ENCODE assay signal across 11 mouse cellular contexts in genomic region chr14:25451699-25452632, GRCm38 (mm10). TPM values are rescaled to one million over a fixed set of nuclear protein-coding genes. Genes with fewer than 3 reads are reported as not detected.
A peak's percentile ranks its signal among the peaks of the same experiment; 100 is the strongest.
DNase-seq lines count a peak whose midpoint lies in the region; ATAC-seq and TF ChIP-seq lines count a peak whose summit lies in the region.
"Had no signal": no experiment of that assay in that cellular context is flagged by ENCODE, and none has a peak within 500 bp of the region (broad histone marks: within the 10 kb centered on the region; RNA-seq: fewer than 3 reads in every experiment).

No protein-coding gene starts in this region.

- H3K4me2 ChIP-seq in intestine, postnatal 0 days (replicated peaks; ENCODE audit: low read depth) = peak overlapping the region; percentile 57
- H3K4me2 ChIP-seq in stomach, embryonic 15.5 days = peak overlapping the region; percentile 23
- H3K4me2 ChIP-seq: midbrain, embryonic 11.5 days had no signal

- no peak overlapping the region for H3K4me3 ChIP-seq in intestine, postnatal 0 days (ENCODE audit: low read depth, low read length)
- H3K4me3 ChIP-seq in stomach, embryonic 15.5 days (replicated peaks) = no peak overlapping the region
- H3K4me3 ChIP-seq: erythroblast, embryonic 14.5 days had no signal

- H3K27ac ChIP-seq in intestine, postnatal 0 days (ENCODE audit: low read depth, low read length) = peak overlapping the region; percentile 88
- peak overlapping the region; percentile 85 for H3K27ac ChIP-seq in stomach, embryonic 15.5 days

- 0 out of 2 replicates have a peak overlapping the region, but pooled peaks have one; percentile 13 for H3K9ac ChIP-seq in intestine, postnatal 0 days (ENCODE audit: low read depth, low read length)
- H3K9ac ChIP-seq in stomach, embryonic 15.5 days = no peak overlapping the region

- H3K4me1 ChIP-seq in intestine, postnatal 0 days (replicated peaks; ENCODE audit: control insufficient read depth, insufficient read depth, low read length) = peaks cover 16% of the 10 kb centered on the region; the same call in 1 of the 2 replicates
- H3K4me1 ChIP-seq in stomach, embryonic 15.5 days = peaks cover 23% of the 10 kb centered on the region

- no peaks in the 10 kb centered on the region for H3K9me3 ChIP-seq in intestine, postnatal 0 days (ENCODE audit: control insufficient read depth)
- H3K9me3 ChIP-seq in stomach, embryonic 15.5 days = no peaks in the 10 kb centered on the region

- no peak for TF ChIP-seq CTCF in intestine, postnatal 0 days (IDR thresholded peaks at IDR 0.05; ENCODE audit: low read depth)

- peak; percentile 86 for ATAC-seq in intestine, postnatal 0 days
- ATAC-seq in stomach, embryonic 15.5 days (ENCODE audit: insufficient read depth, low FRiP score, low read depth) = peak; percentile 92

- H3K27me3 ChIP-seq in intestine, postnatal 0 days (replicated peaks; ENCODE audit: control insufficient read depth, insufficient read depth, low read length) = no peaks in the 10 kb centered on the region
- H3K27me3 ChIP-seq in stomach, embryonic 15.5 days (replicated peaks) = no peaks in the 10 kb centered on the region

- DNase-seq in lung, postnatal 4 days = peak; percentile 31 to 49
- no peak for DNase-seq in lung, postnatal 36 days
- peak; percentile 78 for DNase-seq in large intestine, adult 2 months (ENCODE audit: low read depth, low spot score)
- no peak for DNase-seq in left cerebral cortex, postnatal 36 days (ENCODE audit: low spot score in 2 of 2)
- no peak for DNase-seq in left cerebral cortex, adult 11 months (ENCODE audit: low spot score)
- DNase-seq in adrenal gland, postnatal 25 days = no peak
- DNase-seq: adrenal gland, adult 8-10 months had no signal

- no peaks in the 10 kb centered on the region for H3K36me3 ChIP-seq in intestine, postnatal 0 days (ENCODE audit: control insufficient read depth, insufficient read depth)
- H3K36me3 ChIP-seq in stomach, embryonic 15.5 days = no peaks in the 10 kb centered on the region

- intact Hi-C loops in left cerebral cortex, postnatal 36 days (cut with DNase I) = loop anchor here (10.0 kb wide), 1 partner anchor 557 kb away; no protein-coding TSS in a partner anchor

- 25% methylated on average over 10 of the region's 10 CpGs for WGBS in intestine, postnatal 0 days
- WGBS in large intestine, adult 2 months = 30% methylated on average over 10 of the region's 10 CpGs
- 31% methylated on average over 10 of the region's 10 CpGs for WGBS in stomach, embryonic 15.5 days

RNA-seq across cellular contexts. Expression of gene Zmiz1, which starts 7.0 kb away (rescaled TPM):
- polyA plus RNA-seq in intestine, postnatal 0 days (2015; fragmentation: Nextera tagmentation; extraction: Ambion mirVana) = 12.4 and 13.5 TPM in 2 replicates
- 25.6 and 38.7 TPM in 2 replicates for polyA plus RNA-seq in large intestine, adult 2 months (2012; rRNA removed)
- polyA plus RNA-seq in stomach, embryonic 15.5 days (2015; fragmentation: Nextera tagmentation; extraction: Ambion mirVana) = 29.0 and 31.3 TPM in 2 replicates
- total RNA-seq in left cerebral cortex, postnatal 36 days (2021) = 100 to 1,000 TPM in 1 of 2 experiments, 10 to 100 TPM in 1; 83.9 to 111 TPM
- 125 and 153 TPM in 2 replicates for total RNA-seq in adrenal gland, postnatal 25 days (2021)

Comparison
In these comparisons a context has a peak if more than half of its experiments do, and no peak if none do; other contexts are left out.
1. DNase-seq: peak in lung, postnatal 4 days (2 of 2) and large intestine, adult 2 months (single experiment); none in lung, postnatal 36 days (single experiment), left cerebral cortex, postnatal 36 days (0 of 2), left cerebral cortex, adult 11 months (single experiment) and adrenal gland, postnatal 25 days (single experiment).